Mouse (Mus musculus) v-Abl transformed pro-B cells (cell line): ENCODE results near the gene Nlrp9c.
"Not testable (repeated sequence)": the region's sequence is repeated elsewhere in the genome, so short reads cannot be mapped to it uniquely, and the experiment has no call there.

Experiments used
- in situ Hi-C, 2 experiments: fragments of 400-800 bp; cut with MboI; formaldehyde crosslinking; loops; one replicate each; pipeline ENCODE4 v1.15.1; 2025; ENCODE audit not compliant: unreplicated experiment in 2 of 2

Gene Nlrp9c

GRCm38 (mm10) chr7:26403600-26403999 is at the start of gene Nlrp9c:
Gene Nlrp9c, minus strand, starts transcription at chr7:26403700.
- in situ Hi-C loops = not testable (repeated sequence)

- in situ Hi-C loops = no loop called here
Measured at GRCm38 (mm10) chr7:26434813-26435212, 31.3 kb upstream of the Nlrp9c start, which contains the start of gene Nlrp4a. Gene Nlrp4a, plus strand, starts transcription at chr7:26435113.

- in situ Hi-C loops = not testable (repeated sequence)
Measured at GRCm38 (mm10) chr7:26391811-26392210, 11.7 kb downstream of the Nlrp9c start.

GRCm38 (mm10) chr7:26391137-26391536 is 12.4 kb downstream of the Nlrp9c start:
- in situ Hi-C loops = not testable (repeated sequence)

- in situ Hi-C loops = not testable (repeated sequence)
Measured at GRCm38 (mm10) chr7:26386691-26387090, 16.8 kb downstream of the Nlrp9c start.

GRCm38 (mm10) chr7:26380807-26381206 is 22.7 kb downstream of the Nlrp9c start:
- in situ Hi-C loops = no loop called here

- in situ Hi-C loops = not testable (repeated sequence)
Measured at GRCm38 (mm10) chr7:26373221-26373620, 30.3 kb downstream of the Nlrp9c start.

- in situ Hi-C loops = not testable (repeated sequence)
Measured at GRCm38 (mm10) chr7:26356719-26357118, 46.8 kb downstream of the Nlrp9c start.

GRCm38 (mm10) chr7:26352258-26352657 is 51.2 kb downstream of the Nlrp9c start:
- in situ Hi-C loops = not testable (repeated sequence)

- in situ Hi-C loops = not testable (repeated sequence)
Measured at GRCm38 (mm10) chr7:26350177-26350576, 53.3 kb downstream of the Nlrp9c start.

GRCm38 (mm10) chr7:26320361-26320760 is 83.1 kb downstream of the Nlrp9c start:
- in situ Hi-C loops = not testable (repeated sequence)

- in situ Hi-C loops = not testable (repeated sequence)
Measured at GRCm38 (mm10) chr7:26315809-26316208, 87.7 kb downstream of the Nlrp9c start.

- in situ Hi-C loops = not testable (repeated sequence)
Measured at GRCm38 (mm10) chr7:26315194-26315593, 88.3 kb downstream of the Nlrp9c start.

- in situ Hi-C loops = not testable (repeated sequence)
Measured at GRCm38 (mm10) chr7:26311786-26312185, 91.7 kb downstream of the Nlrp9c start.

- in situ Hi-C loops = not testable (repeated sequence)
Measured at GRCm38 (mm10) chr7:26306926-26307325, 96.6 kb downstream of the Nlrp9c start, which contains the start of gene Cyp2a4. Gene Cyp2a4, plus strand, starts transcription at chr7:26307169.

- in situ Hi-C loops = not testable (repeated sequence)
Measured at GRCm38 (mm10) chr7:26303429-26304166, 99.9 kb downstream of the Nlrp9c start.
